Mouse (Mus musculus) heart, postnatal 0 days (tissue): ENCODE data around the gene Tmem132d. TPM values are rescaled to one million over a fixed set of nuclear protein-coding genes. Genes with fewer than 3 reads are reported as not detected.

Experiments
- ATAC-seq: fragments of 200-750 bp; cut with Nextera tagmentation; 2 replicates; pipeline ENCODE4 v1.8.0; 2017; ENCODE audit warnings: low read depth, moderate number of reproducible peaks, moderate library complexity; ENCODE audit not compliant: insufficient read depth
- DNase-seq: peaks from one replicate; pipeline ENCODE4 v3.0.0-alpha.2; 2016; ENCODE audit warnings: low spot score
- H3K27ac ChIP-seq: fragments of 300-500 bp; sonication (generic); 2 replicates; pipeline ENCODE4 v1.5.1; 2014; ENCODE audit warnings: low read depth, mild to moderate bottlenecking
- H3K27me3 ChIP-seq: fragments of 300-500 bp; sonication (generic); 2 replicates; pipeline ENCODE4 v1.6.1; 2014; ENCODE audit warnings: low read length, mixed read lengths; ENCODE audit not compliant: control insufficient read depth, insufficient read depth
- H3K36me3 ChIP-seq: fragments of 300-500 bp; sonication (generic); replicated peaks from 2 replicates; pipeline ENCODE4 v1.6.1; 2014; ENCODE audit warnings: low read length, mixed read lengths; ENCODE audit not compliant: control insufficient read depth, insufficient read depth
- H3K4me1 ChIP-seq: fragments of 300-500 bp; sonication (generic); 2 replicates; pipeline ENCODE4 v1.6.1; 2014; ENCODE audit warnings: antibody characterized with exemption; ENCODE audit not compliant: control insufficient read depth, insufficient read depth
- H3K4me2 ChIP-seq: fragments of 300-500 bp; sonication (generic); 2 replicates; pipeline ENCODE4 v1.6.1; 2014; ENCODE audit warnings: low read depth, mild to moderate bottlenecking, low read length, moderate library complexity
- H3K4me3 ChIP-seq: fragments of 300-500 bp; sonication (generic); 2 replicates; pipeline ENCODE4 v1.5.1; 2014; ENCODE audit warnings: low read depth, low read length
- H3K9ac ChIP-seq: fragments of 300-500 bp; sonication (generic); replicated peaks from 2 replicates; pipeline ENCODE4 v1.6.1; 2014; ENCODE audit warnings: low read depth, low read length, mixed read lengths
- H3K9me3 ChIP-seq: fragments of 300-500 bp; sonication (generic); replicated peaks from 2 replicates; pipeline ENCODE4 v1.6.1; 2016; ENCODE audit warnings: low read length; ENCODE audit not compliant: control insufficient read depth
- CTCF ChIP-seq: IDR thresholded peaks from 2 replicates; pipeline ENCODE4 v1.5.1; 2016; ENCODE audit warnings: antibody characterized with exemption, control low read depth, low read depth
- EP300 ChIP-seq: IDR thresholded peaks from 2 replicates; pipeline ENCODE4 v1.6.1; 2016; ENCODE audit warnings: antibody characterized with exemption, low read depth
- WGBS: fragments of 180-500 bp; shearing (Covaris S2); extraction: QIAGEN DNeasy Blood & Tissue Kit; methylation state at CpG from one replicate; pipeline ENCODE4 v1.1.7; 2014; 5-methylcytosine and 5-hydroxymethylcytosine counted together
- polyA plus RNA-seq: library from polyadenylated mRNA; unstranded; fragments of >200 nt; fragmentation: Nextera tagmentation; extraction: Ambion mirVana; gene quantifications from 2 replicates; pipeline ENCODE4 v1.2.1, GENCODE M21; 2015
- total RNA-seq: library from RNA; depleted of rRNA; stranded (reverse); fragments of >200 nt; gene quantifications from 2 replicates; pipeline ENCODE4 v1.2.3, GENCODE M21; 2014; ENCODE audit warnings: low replicate concordance

The Tmem132d gene
- total and polyA plus RNA-seq, 2 experiments from 2014 or later, result 0.04 TPM; not detected in 1

DNA sequence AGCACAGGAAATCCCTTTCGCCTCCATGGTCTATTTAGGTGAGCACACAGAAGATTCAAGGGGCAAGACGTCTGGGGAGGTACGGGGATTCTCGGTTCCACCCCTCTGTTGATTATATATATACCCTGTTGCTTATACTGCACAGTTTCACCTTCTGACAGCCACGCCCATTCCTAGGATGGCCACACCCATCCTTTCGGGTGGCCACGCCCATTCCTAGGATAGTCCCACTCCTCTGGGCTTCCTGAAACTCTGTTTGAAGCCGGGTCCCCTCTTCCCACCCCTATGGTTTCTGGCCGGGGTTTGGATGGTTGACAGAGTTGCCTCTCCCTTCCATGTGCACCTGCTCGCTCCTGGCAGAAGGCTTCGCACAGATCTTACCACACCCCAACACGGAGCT, 22.9 kb upstream of the Tmem132d start:
- no peaks in the 10 kb centered on the region for H3K27me3 ChIP-seq
- H3K9ac ChIP-seq, result no peak overlapping the region
- H3K9me3 ChIP-seq, result no peaks in the 10 kb centered on the region
- H3K36me3 ChIP-seq, result no peaks in the 10 kb centered on the region
- no peak overlapping the region for H3K4me3 ChIP-seq
- no peak for ATAC-seq
- no peak overlapping the region for H3K4me2 ChIP-seq
- WGBS, result 60% methylated on average over 12 of the region's 12 CpGs
- no peaks in the 10 kb centered on the region for H3K4me1 ChIP-seq
- no peak for DNase-seq
- TF ChIP-seq CTCF (no peak), EP300 (no peak)
- H3K27ac ChIP-seq, result no peak overlapping the region

DNA sequence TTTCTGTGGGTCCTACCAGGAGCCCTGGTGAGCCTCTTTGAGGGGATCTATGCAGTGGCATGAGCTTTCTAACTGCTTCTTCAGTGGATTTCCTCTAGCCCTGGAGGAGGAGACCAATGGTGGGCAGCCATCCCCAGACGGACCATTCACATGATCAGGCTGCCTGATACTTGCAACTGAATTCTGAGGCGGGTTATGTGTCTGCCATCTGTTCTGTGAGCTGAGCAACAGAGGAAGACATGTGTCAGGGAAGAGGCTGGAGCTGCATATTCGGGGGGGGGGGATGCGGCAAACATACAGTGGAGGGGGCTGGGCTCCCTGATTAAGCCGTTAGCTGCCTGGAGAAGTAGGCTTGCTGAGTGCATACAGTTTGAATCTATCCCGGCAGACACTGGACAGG, 19.3 kb upstream of the Tmem132d start:
- no peaks in the 10 kb centered on the region for H3K4me1 ChIP-seq
- DNase-seq (no peak), ATAC-seq (no peak)
- no peak overlapping the region for H3K27ac ChIP-seq
- H3K9ac ChIP-seq, result no peak overlapping the region
- H3K9me3 ChIP-seq, result no peaks in the 10 kb centered on the region
- H3K4me2 ChIP-seq, result no peak overlapping the region
- WGBS, result 27% methylated on average over 6 of the region's 6 CpGs
- H3K27me3 ChIP-seq, result no peaks in the 10 kb centered on the region
- no peaks in the 10 kb centered on the region for H3K36me3 ChIP-seq
- no peak overlapping the region for H3K4me3 ChIP-seq
- TF ChIP-seq EP300 (no peak), CTCF (no peak)

DNA sequence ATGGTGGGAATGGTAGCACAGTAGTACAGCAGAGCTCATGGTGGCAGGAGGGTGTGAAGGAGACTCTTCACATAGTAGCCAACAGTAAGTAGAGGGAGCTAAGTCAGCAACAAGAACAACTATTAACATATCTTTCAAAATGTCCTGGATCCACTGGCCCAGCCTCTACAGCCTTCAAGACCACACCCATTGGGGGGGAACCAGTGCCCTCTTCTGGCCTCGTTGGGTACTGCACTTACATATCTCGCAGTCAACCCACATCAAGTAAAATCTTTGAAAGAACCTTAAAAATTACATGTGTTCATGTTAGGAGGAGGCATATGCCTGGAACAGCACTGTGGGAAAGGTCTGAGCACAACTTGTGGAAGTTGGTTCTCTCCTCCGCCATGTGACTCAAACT, 17.9 kb upstream of the Tmem132d start:
- WGBS, result 70% methylated on average over 3 of the region's 3 CpGs
- Histone ChIP-seq H3K4me3 (no peak overlapping the region), H3K36me3 (no peaks in the 10 kb centered on the region), H3K4me2 (no peak overlapping the region), H3K27me3 (no peaks in the 10 kb centered on the region), H3K9me3 (no peaks in the 10 kb centered on the region), H3K4me1 (no peaks in the 10 kb centered on the region), H3K27ac (no peak overlapping the region), H3K9ac (no peak overlapping the region)
- no peak for DNase-seq
- no peak for TF ChIP-seq CTCF
- TF ChIP-seq EP300, result no peak
- ATAC-seq, result no peak

DNA sequence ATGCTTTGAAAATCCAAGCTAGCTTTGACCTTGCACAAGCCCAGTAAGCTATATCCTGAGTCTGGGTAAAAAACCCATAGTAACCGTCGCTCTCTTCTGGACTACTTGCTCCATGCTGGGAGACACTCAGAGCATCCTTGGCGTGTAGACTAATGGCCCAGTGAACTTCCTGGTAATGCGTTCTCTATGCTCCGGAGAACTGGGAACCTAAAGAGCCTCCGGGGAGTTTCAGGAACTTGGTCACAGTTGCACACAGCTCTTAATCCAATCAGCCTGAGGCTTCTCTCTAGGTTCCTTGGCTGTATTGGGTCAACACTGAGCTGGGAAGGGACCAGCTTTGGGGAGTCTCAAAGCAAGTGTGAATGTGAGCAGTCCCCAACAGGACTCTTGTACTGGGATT, 12.0 kb upstream of the Tmem132d start:
- DNase-seq (no peak), ATAC-seq (no peak)
- WGBS, result 22% methylated on average over 6 of the region's 6 CpGs
- no peaks in the 10 kb centered on the region for H3K9me3 ChIP-seq
- peaks cover 19% of the 10 kb centered on the region; the same call in 1 of the 2 replicates for H3K27me3 ChIP-seq
- TF ChIP-seq EP300 (no peak), CTCF (no peak)
- H3K4me2 ChIP-seq, result no peak overlapping the region
- no peaks in the 10 kb centered on the region for H3K36me3 ChIP-seq
- no peak overlapping the region for H3K4me3 ChIP-seq
- H3K9ac ChIP-seq, result no peak overlapping the region
- H3K4me1 ChIP-seq, result no peaks in the 10 kb centered on the region
- no peak overlapping the region for H3K27ac ChIP-seq

DNA sequence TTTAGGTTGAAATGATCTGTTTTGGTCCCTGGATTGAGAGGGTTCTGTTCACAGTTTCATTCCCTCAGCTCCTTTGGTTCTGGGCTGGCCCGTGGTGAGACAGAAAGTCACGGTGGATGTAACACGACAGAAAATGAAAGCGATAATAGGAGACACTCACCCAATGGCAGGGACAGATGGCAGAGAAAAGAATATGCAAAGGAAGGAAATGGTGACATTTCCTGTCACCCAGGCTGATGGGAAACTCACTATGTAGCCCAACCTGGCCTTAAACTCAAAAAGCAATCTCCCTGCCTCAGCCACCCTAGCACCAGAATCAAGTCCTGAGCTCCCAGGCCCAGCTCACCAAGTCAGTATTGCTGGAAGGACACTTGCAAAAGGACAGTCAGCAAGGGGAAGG, 11.0 kb upstream of the Tmem132d start:
- Histone ChIP-seq H3K27me3 (peaks cover 19% of the 10 kb centered on the region; the same call in 1 of the 2 replicates), H3K4me1 (no peaks in the 10 kb centered on the region), H3K4me2 (no peak overlapping the region), H3K4me3 (no peak overlapping the region), H3K9ac (no peak overlapping the region), H3K36me3 (no peaks in the 10 kb centered on the region), H3K9me3 (no peaks in the 10 kb centered on the region), H3K27ac (no peak overlapping the region)
- DNase-seq (no peak), ATAC-seq (no peak)
- TF ChIP-seq EP300, result no peak
- WGBS, result 38% methylated on average over 4 of the region's 4 CpGs

DNA sequence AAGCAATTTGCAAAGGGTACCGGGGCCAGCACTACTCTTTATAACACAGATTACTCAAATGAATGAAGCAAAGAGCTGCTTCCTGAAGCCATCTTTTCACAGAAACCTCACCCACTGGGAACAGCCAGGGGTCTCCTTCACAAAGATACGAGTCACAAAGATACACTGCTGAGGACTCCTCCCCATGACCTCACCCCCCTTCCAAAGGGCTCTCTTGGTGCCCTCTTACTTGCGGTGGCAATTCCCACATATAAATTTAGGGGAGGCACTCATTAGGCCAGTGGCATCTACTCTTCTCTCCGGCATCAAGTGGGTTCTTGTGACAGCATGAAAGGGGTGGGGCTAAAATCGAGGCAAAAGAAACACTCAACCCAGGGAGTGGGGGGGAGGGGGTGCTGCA, 8.2 kb upstream of the Tmem132d start:
- DNase-seq (no peak), ATAC-seq (no peak)
- Histone ChIP-seq H3K9ac (no peak overlapping the region), H3K4me3 (no peak overlapping the region), H3K27me3 (peaks cover 22% of the 10 kb centered on the region; the same call in 1 of the 2 replicates), H3K36me3 (no peaks in the 10 kb centered on the region), H3K4me2 (no peak overlapping the region), H3K4me1 (no peaks in the 10 kb centered on the region), H3K27ac (no peak overlapping the region), H3K9me3 (no peaks in the 10 kb centered on the region)
- TF ChIP-seq EP300 (no peak), CTCF (no peak)
- 16% methylated on average over 5 of the region's 5 CpGs for WGBS
